Mouse (Mus musculus) bone marrow, adult 2 months (tissue): ENCODE data around the gene Dock1.

Experiments used
- CTCF ChIP-seq: fragments of 200-500 bp; IDR thresholded peaks from 2 replicates; pipeline ENCODE4 v1.5.1; 2011; ENCODE audit warnings: low read length, control low read depth; ENCODE audit not compliant: control insufficient read depth, insufficient read depth
- POLR2A ChIP-seq: fragments of 200-500 bp; IDR thresholded peaks from 2 replicates; pipeline ENCODE4 v1.6.1; 2011; ENCODE audit warnings: low read depth, mild to moderate bottlenecking, control low read depth, low read length, borderline replicate concordance; ENCODE audit not compliant: control insufficient read depth

DNA sequence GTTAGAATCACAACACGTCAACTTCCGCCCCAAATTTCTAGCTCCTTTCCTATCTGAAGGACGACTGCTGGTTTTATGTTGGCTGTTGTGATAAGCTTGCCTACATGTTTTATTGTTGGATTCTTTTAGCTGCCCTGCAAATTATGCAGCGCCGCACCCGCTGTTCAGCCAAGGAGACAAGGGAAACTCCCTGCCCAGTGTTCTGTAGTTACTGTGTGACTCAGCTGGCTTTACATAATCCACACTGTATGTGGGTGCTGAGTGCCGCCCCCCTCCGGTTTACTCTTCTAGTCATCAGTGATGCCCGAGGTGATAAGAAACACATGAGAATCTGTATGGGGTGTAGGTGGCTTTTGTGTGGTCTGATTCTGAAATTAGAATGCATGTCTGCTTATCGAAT lies 105.2 kb downstream of the Dock1 start:
- TF ChIP-seq CTCF: no peak
- TF ChIP-seq POLR2A: no peak
